Mouse (Mus musculus): Measurements from ENCODE around the gene Spef2.

- TF ChIP-seq POLR2A (IDR thresholded peaks at IDR 0.05; ENCODE audit: control insufficient read depth, low read depth, low read length) (no peak), CTCF (IDR thresholded peaks at IDR 0.05; ENCODE audit: control insufficient read depth, insufficient read depth, insufficient replicate concordance, low read depth, low read length) (no peak)
Observed at GRCm38 (mm10) chr15:9677343-9678036, 71.2 kb downstream of the Spef2 start.

All from testis, adult 2 months (tissue).